20 mouse cellular contexts compared by ENCODE assay signal in genomic region chr14:23942103-23942502, GRCm38 (mm10).
DNase-seq lines count a peak whose midpoint lies in the region; ATAC-seq and TF ChIP-seq lines count a peak whose summit lies in the region.
"Had no signal": no experiment of that assay in that cellular context is flagged by ENCODE, and none has a peak within 500 bp of the region (broad histone marks: within the 10 kb centered on the region; RNA-seq: fewer than 3 reads in every experiment).

No protein-coding gene starts in this region.

- no peaks in the 10 kb centered on the region for H3K9me3 ChIP-seq in heart, embryonic 12.5 days (replicated peaks)
- H3K9me3 ChIP-seq: forebrain, embryonic 13.5 days; limb, embryonic 15.5 days; stomach, embryonic 15.5 days had no signal

- H3K27me3 ChIP-seq in heart, embryonic 12.5 days (replicated peaks), result no peaks in the 10 kb centered on the region; the same call in 1 of the 2 replicates
- H3K27me3 ChIP-seq: forebrain, embryonic 13.5 days; limb, embryonic 15.5 days; stomach, embryonic 15.5 days had no signal

- no peak for ATAC-seq in heart, embryonic 12.5 days (ENCODE audit: insufficient number of reproducible peaks, low FRiP score)
- ATAC-seq: activated CD4-positive, CD25-positive, alpha-beta regulatory T cell, adult 4 months; forebrain, embryonic 13.5 days; intestine, embryonic 16.5 days had no signal

- no peak overlapping the region for H3K4me2 ChIP-seq in heart, embryonic 12.5 days
- H3K4me2 ChIP-seq: forebrain, embryonic 13.5 days; hindbrain, embryonic 14.5 days; limb, embryonic 15.5 days; lung, embryonic 14.5 days; stomach, embryonic 15.5 days had no signal

- intact Hi-C loops in gastrocnemius, adult 2 months (cut with DNase I), result loop anchor here (2.0 to 5.0 kb wide), 3 partner anchors 39 to 85 kb away; no protein-coding TSS in a partner anchor
- intact Hi-C loops in heart, postnatal 10 days (cut with DNase I), result no loop called here

- TF ChIP-seq CTCF in gastrocnemius, adult 2 months (IDR thresholded peaks at IDR 0.05), result no peak

- no peak overlapping the region for H3K9ac ChIP-seq in heart, embryonic 12.5 days
- H3K9ac ChIP-seq: forebrain, embryonic 13.5 days; hindbrain, embryonic 14.5 days; limb, embryonic 15.5 days; lung, embryonic 14.5 days; stomach, embryonic 15.5 days had no signal

- DNase-seq in heart, adult 18-20 months, result peak; percentile 62 to 67
- DNase-seq in adrenal gland, adult 2 months, result peak; percentile 93
- DNase-seq in gastrocnemius, adult 2 months, result peak; percentile 83
- DNase-seq in heart, postnatal 10 days, result peak; percentile 66 to 71
- DNase-seq in B cell, adult 2 months, result no peak
- DNase-seq in frontal cortex, postnatal 10 days (ENCODE audit: low spot score in 2 of 2), result no peak
- DNase-seq in embryo, embryonic 10.5 days (ENCODE audit: low spot score), result no peak
- DNase-seq: cerebellum, postnatal 10 days; kidney, postnatal 14 days; lung, embryonic 14.5 days; midbrain, embryonic 14.5 days; spleen, adult 18-20 months; thymus, postnatal 36 days had no signal

- H3K36me3 ChIP-seq in heart, embryonic 12.5 days, result no peaks in the 10 kb centered on the region
- H3K36me3 ChIP-seq: limb, embryonic 15.5 days; stomach, embryonic 15.5 days had no signal

- no peak overlapping the region for H3K4me3 ChIP-seq in heart, embryonic 12.5 days
- H3K4me3 ChIP-seq in gastrocnemius, adult 2 months, result peak overlapping the region; percentile 17; the same call in 1 of the 2 replicates
- H3K4me3 ChIP-seq: forebrain, embryonic 13.5 days; limb, embryonic 15.5 days; stomach, embryonic 15.5 days had no signal

- 72% methylated on average over 8 of the region's 8 CpGs for WGBS in heart, embryonic 12.5 days

- no peak overlapping the region for H3K27ac ChIP-seq in heart, embryonic 12.5 days (ENCODE audit: poor library complexity, severe bottlenecking)
- H3K27ac ChIP-seq in gastrocnemius, adult 2 months, result peak overlapping the region; percentile 90
- H3K27ac ChIP-seq: forebrain, embryonic 13.5 days; hindbrain, embryonic 14.5 days; limb, embryonic 15.5 days; stomach, embryonic 15.5 days had no signal

- no peaks in the 10 kb centered on the region for H3K4me1 ChIP-seq in heart, embryonic 12.5 days (replicated peaks)
- H3K4me1 ChIP-seq: forebrain, embryonic 13.5 days; limb, embryonic 15.5 days; stomach, embryonic 15.5 days had no signal

Comparison
In these comparisons a context has a peak if more than half of its experiments do, and no peak if none do; other contexts are left out.
1. DNase-seq: peak in heart, adult 18-20 months (2 of 2), adrenal gland, adult 2 months (single experiment), gastrocnemius, adult 2 months (single experiment) and heart, postnatal 10 days (2 of 2); none in B cell, adult 2 months (0 of 2), frontal cortex, postnatal 10 days (0 of 2) and embryo, embryonic 10.5 days (single experiment).